Mouse (Mus musculus) layer of hippocampus, adult 2 months (tissue): Measurements from ENCODE around the gene Map4k4. TPM values are rescaled to one million over a fixed set of nuclear protein-coding genes. Genes with fewer than 3 reads are reported as not detected.
A peak's percentile ranks its signal among the peaks of the same experiment; 100 is the strongest.

Source experiments
- DNase-seq, 2 experiments: peaks; one replicate each; pipeline ENCODE4 v3.0.0; 2022; ENCODE audit warnings: low spot score in 2 of 2
- H3K27ac ChIP-seq: fragments of 200-600 bp; 2 replicates; pipeline ENCODE4 v1.8.1; 2022
- H3K4me3 ChIP-seq: fragments of 200-600 bp; 2 replicates; pipeline ENCODE4 v1.8.1; 2022; ENCODE audit warnings: mild to moderate bottlenecking
- CTCF ChIP-seq: fragments of 200-600 bp; conservative IDR thresholded peaks from 2 replicates; pipeline ENCODE4 v1.8.1; 2022; ENCODE audit warnings: antibody characterized with exemption, mild to moderate bottlenecking, moderate library complexity
- total RNA-seq, 2 experiments: library from RNA; stranded (reverse); gene quantifications; 2 replicates each; pipeline ENCODE4 v1.2.3; 2021

Gene Map4k4
- total RNA-seq, 2 experiments from 2014 or later: 134 to 145 TPM

DNA sequence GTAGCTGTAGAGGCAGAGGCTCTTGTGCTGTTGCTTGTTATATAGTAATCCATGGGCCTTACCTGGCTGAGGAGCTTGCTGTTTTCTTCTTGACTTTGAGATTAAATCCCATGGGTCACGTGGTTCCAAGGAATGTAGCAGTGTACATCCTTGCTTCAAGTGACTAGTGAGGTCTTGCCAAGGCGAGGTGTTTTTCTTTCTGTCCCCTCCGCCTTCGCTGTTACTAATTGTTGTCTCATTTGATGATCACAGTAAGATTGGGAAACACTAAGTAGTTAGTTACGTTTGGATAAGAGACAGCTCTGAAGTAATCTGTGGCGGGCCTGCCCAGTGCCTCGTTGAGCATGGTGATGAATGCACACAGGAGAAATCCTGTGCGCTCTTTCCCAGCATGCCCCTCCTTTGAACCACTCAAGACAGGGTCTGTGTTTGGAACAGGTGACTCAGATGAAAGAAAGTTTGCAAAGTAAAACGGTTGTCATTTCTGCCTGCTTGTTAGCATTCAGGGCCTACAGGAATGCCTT lies 31.6 kb downstream of the Map4k4 start:
- Histone ChIP-seq H3K27ac (peak overlapping the region; percentile 51; the same call in 1 of the 2 replicates), H3K4me3 (no peak overlapping the region)
- DNase-seq: no peak
- TF ChIP-seq CTCF: no peak

DNA sequence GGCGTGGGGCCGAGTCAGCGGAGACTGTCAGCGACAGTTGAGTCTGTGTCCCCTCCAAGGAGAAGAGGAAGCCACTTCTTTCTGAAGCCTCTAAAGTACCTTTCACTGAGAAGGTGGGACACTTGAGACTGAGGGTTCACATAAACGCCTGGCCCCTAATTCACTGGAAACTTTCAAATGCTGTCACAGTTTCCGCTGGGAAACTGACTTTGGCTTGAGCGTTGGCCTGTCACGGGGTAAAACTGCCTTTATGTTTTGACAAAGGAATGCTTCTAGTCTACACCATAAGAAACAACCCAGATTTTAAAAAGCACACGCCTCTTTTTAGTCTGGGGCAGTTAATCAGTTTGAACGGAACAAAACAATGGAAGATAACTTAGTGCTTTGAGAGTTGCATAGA lies 32.2 kb downstream of the Map4k4 start:
- Histone ChIP-seq H3K4me3 (no peak overlapping the region), H3K27ac (peak overlapping the region; percentile 49)
- DNase-seq: no peak
- no peak for TF ChIP-seq CTCF

DNA sequence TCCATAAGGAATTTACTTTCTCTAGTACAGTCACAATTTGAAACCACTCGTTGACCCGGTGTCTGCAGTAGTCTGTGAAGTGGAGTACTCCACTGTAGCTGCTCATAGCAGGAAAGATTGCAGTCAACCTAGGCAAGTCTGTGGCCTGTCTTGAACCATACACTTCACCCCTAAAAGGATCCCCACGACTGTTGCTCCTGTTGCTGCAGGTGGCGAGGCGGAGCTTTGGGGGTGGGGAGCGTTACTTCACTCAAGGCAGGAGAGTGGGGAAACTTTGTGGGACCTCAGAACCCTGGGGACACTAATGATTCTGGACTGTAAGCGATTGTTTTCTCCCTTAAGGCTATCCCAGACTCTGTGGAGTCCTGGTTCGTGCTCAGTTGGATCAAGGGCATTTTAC lies 34.2 kb downstream of the Map4k4 start:
- DNase-seq: no peak
- Histone ChIP-seq H3K4me3 (no peak overlapping the region), H3K27ac (peak overlapping the region; percentile 64; the same call in 1 of the 2 replicates)
- TF ChIP-seq CTCF: no peak

GRCm38 (mm10) chr1:39935616-39936015 lies 34.9 kb downstream of the Map4k4 start:
- no peak for DNase-seq
- Histone ChIP-seq H3K4me3 (peak overlapping the region; percentile 38), H3K27ac (peak overlapping the region; percentile 64; the same call in 1 of the 2 replicates)
- no peak for TF ChIP-seq CTCF

- Histone ChIP-seq H3K27ac (peak overlapping the region; percentile 95), H3K4me3 (peak overlapping the region; percentile 40)
- DNase-seq: peak; percentile 81 to 86
- peak; percentile 91 for TF ChIP-seq CTCF
Measured at GRCm38 (mm10) chr1:39936332-39936802, 35.7 kb downstream of the Map4k4 start.

DNA sequence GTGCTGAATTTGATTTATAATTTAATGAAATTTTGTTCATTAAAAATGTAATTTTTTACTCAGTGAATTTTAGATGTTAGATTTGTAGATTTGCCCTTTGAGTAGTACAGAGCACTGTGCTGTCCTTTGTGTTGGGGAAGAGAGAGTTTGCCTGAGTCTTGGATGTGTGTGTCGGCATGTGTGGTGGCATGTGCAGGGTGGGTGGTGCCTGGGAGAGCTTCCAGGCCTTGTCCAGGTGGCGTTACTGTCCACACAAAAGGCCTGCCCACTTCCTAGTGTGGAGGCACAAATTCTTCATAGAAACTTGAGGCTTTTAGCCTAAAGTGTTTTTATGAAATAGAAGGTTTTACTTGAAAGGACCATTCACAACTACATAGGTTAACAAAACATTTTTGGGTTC lies 36.2 kb downstream of the Map4k4 start:
- Histone ChIP-seq H3K4me3 (no peak overlapping the region), H3K27ac (peak overlapping the region; percentile 95)
- TF ChIP-seq CTCF: no peak
- DNase-seq: no peak

GRCm38 (mm10) chr1:39937609-39938008 lies 36.9 kb downstream of the Map4k4 start:
- peak overlapping the region; percentile 95 for H3K27ac ChIP-seq
- DNase-seq: no peak
- TF ChIP-seq CTCF: no peak
- H3K4me3 ChIP-seq: no peak overlapping the region

- peak overlapping the region; percentile 95 for H3K27ac ChIP-seq
- H3K4me3 ChIP-seq: no peak overlapping the region
- no peak for DNase-seq
- TF ChIP-seq CTCF: no peak
Measured at GRCm38 (mm10) chr1:39939401-39939800, 38.7 kb downstream of the Map4k4 start.

GRCm38 (mm10) chr1:39940342-39940741 lies 39.6 kb downstream of the Map4k4 start:
- DNase-seq: no peak
- Histone ChIP-seq H3K4me3 (no peak overlapping the region), H3K27ac (peak overlapping the region; percentile 95)
- TF ChIP-seq CTCF: no peak

DNA sequence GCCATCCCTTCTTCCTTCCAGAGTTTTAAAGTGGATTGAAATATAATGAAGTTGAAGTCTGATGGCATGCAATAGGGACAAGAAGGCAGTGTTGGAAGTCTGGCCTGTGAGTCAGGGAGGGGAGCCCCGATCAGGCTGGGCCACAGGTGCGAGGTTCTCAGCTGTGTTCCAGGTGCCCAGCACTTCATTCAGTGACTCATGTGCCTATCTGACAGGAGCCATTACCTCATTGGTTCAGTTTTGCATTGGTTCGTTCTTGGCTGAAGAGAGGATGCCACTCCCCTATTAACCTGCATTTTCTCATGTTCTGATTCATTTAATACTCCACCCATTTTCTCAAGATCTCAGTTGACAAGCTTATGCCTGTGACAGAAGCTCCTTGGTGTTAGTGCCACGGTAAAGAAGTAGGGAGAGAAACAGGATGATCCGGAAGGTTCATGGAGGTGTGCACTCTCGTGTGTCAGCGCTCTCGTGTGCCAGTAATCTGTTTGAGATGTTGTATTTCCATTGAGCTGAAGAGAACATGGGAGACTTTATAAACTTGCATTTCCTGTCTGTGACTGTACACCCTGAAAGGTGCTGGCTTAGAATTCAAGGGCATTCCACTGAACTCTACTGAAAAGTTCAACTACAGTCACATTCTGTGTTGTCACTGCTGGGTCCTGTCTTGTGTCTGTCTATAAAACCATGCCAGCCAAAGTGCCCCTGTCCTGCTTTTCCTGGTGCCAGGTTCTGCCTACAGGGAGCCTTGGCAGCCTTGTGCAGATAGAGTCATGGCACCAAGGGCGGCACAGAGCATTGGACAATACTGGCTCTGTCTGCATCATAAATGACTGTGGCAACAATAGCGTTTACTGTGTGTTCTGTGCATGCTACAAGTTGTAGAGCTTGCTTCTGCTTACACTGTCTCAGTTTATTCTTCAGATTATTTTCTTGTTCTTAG lies 40.8 kb downstream of the Map4k4 start:
- H3K27ac ChIP-seq: peak overlapping the region; percentile 95
- no peak for DNase-seq
- no peak for TF ChIP-seq CTCF
- no peak overlapping the region for H3K4me3 ChIP-seq

- peak; percentile 74 to 85 for DNase-seq
- peak; percentile 51 for TF ChIP-seq CTCF
- Histone ChIP-seq H3K4me3 (peak overlapping the region; percentile 15), H3K27ac (peak overlapping the region; percentile 95)
Measured at GRCm38 (mm10) chr1:39942935-39943334, 42.2 kb downstream of the Map4k4 start.

DNA sequence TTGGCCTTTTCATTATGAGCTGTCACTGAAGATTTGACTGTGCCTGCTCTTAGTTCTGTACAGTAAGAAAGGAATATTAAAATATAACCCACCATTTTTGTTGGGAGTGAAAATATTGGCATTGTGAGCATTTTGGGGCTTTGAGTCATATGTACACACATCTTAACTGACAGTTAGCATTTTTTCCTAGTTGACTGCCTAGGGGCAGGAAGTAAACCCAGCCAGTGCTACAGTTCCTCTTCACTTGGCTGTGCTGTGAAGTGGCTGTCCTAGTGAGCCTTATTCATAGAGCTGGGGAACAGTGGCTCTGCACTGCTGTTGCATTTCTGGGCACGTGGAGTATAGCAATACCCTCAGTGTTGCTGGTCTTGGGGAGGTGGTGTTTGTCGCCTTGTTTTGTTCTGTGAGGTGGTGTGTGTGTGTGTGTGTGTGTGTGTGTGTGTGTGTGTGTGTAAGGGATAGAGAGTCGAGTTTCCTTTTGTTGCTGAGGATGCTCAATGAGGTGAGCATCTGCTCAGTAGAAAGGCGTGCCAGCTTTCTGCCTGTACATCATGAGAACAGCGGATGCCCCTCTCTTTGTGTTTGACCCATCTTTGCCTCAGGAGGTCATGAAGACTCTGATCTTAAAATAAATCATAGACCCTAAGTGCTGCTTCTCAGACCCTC lies 43.7 kb downstream of the Map4k4 start:
- Histone ChIP-seq H3K4me3 (no peak overlapping the region), H3K27ac (peak overlapping the region; percentile 95)
- TF ChIP-seq CTCF: no peak
- DNase-seq: no peak

DNA sequence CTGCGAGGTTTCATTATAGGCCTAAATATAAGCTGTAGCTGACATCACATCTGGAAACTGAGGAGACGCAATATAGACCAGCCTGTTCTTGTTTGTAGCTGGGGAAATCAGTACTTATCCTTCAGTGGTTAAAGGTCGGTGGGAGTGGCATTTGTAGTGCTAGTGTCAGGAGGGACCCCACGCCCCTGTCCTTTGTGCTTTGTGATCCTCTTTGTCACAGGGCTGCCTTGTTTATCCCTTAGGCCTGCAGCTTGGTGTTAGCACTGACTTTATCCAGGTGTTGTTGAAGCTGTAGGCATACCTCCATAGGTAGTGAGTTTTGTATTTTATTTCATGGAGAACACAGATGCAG lies 44.2 kb downstream of the Map4k4 start:
- no peak for DNase-seq
- Histone ChIP-seq H3K27ac (peak overlapping the region; percentile 89), H3K4me3 (no peak overlapping the region)
- no peak for TF ChIP-seq CTCF

DNA sequence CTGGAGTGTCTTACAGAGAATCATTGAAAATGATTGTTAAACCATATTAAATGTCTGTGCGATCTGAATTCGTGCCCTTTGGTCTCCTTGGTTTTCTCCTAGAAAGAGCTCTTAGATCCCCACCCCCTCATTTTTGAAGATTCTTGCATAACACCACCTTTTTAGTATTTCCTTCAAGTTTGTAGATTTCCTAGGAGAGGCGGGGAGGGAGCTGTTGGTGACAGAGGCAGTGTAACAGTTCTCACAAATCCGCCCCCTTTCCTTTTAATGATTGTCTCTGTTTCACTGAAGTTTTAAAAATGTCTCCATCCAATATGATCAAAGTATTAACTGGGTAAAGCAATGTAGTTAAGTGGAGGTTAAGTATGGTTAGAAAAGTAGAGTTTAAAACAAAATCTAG lies 45.7 kb downstream of the Map4k4 start:
- H3K27ac ChIP-seq: peak overlapping the region; percentile 89
- no peak for TF ChIP-seq CTCF
- DNase-seq: no peak
- no peak overlapping the region for H3K4me3 ChIP-seq
